Mouse (Mus musculus) ES-E14 (cell line): ENCODE measurements around the gene Tctn3.

ENCODE experiments used
- CHD2 ChIP-seq: IDR thresholded peaks from 2 replicates; pipeline ENCODE4 v1.6.1; 2014; ENCODE audit warnings: mild to moderate bottlenecking, low read depth, low read length, inconsistent platforms
- MAFK ChIP-seq: IDR thresholded peaks from 2 replicates; pipeline ENCODE4 v1.6.1; 2014; ENCODE audit warnings: mild to moderate bottlenecking, low read depth, low read length, inconsistent platforms; ENCODE audit not compliant: insufficient read depth

DNA sequence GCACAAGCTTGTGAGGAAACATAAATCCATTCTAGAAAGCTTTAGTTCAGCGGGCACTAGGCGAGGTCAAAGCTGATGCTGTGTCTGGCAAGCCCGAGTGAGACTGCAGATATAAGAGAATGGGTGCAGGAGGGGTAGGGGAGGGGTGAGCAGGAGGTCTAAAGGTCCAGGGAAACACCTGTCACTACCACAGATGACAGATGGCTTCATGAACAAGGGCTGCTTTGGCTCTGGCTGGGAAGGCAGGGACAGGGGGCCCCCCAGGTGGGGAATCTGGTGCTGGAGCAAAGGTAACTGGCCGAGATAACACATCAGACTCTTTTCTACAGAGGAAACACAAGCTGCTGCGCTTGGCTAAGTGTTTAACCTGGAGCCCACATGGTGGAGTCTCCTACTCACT is 36.6 kb downstream of the Tctn3 start:
- TF ChIP-seq MAFK (no peak), CHD2 (no peak)
